Mouse (Mus musculus) forebrain, embryonic 13.5 days (tissue): ENCODE results near the gene Kyat3. TPM values are rescaled to one million over a fixed set of nuclear protein-coding genes. Genes with fewer than 3 reads are reported as not detected.
"Not testable (repeated sequence)": the region's sequence is repeated elsewhere in the genome, so short reads cannot be mapped to it uniquely, and the experiment has no call there.

ENCODE experiments used
- ATAC-seq: fragments of 200-750 bp; cut with Nextera tagmentation; 2 replicates; pipeline ENCODE4 v1.8.0; 2017
- H3K27ac ChIP-seq: fragments of 300-500 bp; sonication (generic); 2 replicates; pipeline ENCODE4 v1.5.1; 2015; ENCODE audit warnings: inconsistent platforms, mild to moderate bottlenecking, moderate library complexity
- H3K27me3 ChIP-seq: fragments of 300-500 bp; sonication (generic); 2 replicates; pipeline ENCODE4 v1.6.1; 2015; ENCODE audit warnings: mild to moderate bottlenecking, inconsistent platforms
- H3K36me3 ChIP-seq: fragments of 300-500 bp; sonication (generic); 2 replicates; pipeline ENCODE4 v1.6.1; 2015; ENCODE audit warnings: mild to moderate bottlenecking, inconsistent platforms; ENCODE audit not compliant: poor library complexity, severe bottlenecking
- H3K4me1 ChIP-seq: fragments of 300-500 bp; sonication (generic); 2 replicates; pipeline ENCODE4 v1.6.1; 2015; ENCODE audit warnings: inconsistent platforms
- H3K4me2 ChIP-seq: fragments of 300-500 bp; sonication (generic); 2 replicates; pipeline ENCODE4 v1.6.1; 2015; ENCODE audit warnings: inconsistent platforms, mild to moderate bottlenecking, moderate library complexity
- H3K4me3 ChIP-seq: fragments of 300-500 bp; sonication (generic); 2 replicates; pipeline ENCODE4 v1.5.1; 2015; ENCODE audit warnings: mild to moderate bottlenecking, inconsistent platforms
- H3K9ac ChIP-seq: fragments of 300-500 bp; sonication (generic); 2 replicates; pipeline ENCODE4 v1.6.1; 2015; ENCODE audit warnings: mild to moderate bottlenecking, inconsistent platforms
- H3K9me3 ChIP-seq: fragments of 300-500 bp; sonication (generic); replicated peaks from 2 replicates; pipeline ENCODE4 v1.6.1; 2016; ENCODE audit warnings: inconsistent platforms
- WGBS: fragments of 180-500 bp; shearing (Covaris S2); methylation state at CpG from one replicate; pipeline ENCODE4 v1.1.7; 2015; 5-methylcytosine and 5-hydroxymethylcytosine counted together
- polyA plus RNA-seq: library from polyadenylated mRNA; unstranded; fragments of >200 nt; fragmentation: Nextera tagmentation; extraction: Ambion mirVana; gene quantifications from 2 replicates; pipeline ENCODE4 v1.2.1, GENCODE M21; 2015

The Kyat3 gene
- polyA plus RNA-seq, 1 experiment from 2014 or later = 6.9 TPM

DNA sequence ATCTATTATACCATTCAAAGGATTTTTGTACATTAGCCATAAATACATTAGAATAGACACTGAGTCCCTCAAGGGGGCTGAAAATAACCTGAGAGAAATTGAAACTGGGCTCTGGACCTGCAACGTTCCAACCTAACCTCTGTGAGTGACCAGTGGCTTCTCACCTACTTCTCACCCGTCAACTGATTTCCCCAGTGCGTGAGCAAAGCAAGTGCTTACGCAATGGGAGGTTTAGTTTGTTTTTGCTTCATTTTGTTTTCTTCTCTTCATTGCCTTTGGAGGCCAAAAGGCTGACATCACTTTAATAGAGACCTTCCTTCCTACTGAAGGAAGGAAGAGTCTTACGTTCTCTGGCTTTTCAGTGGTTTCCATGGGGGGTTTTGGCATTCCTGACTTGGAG lies 10.5 kb downstream of the Kyat3 start:
- peaks cover 10% of the 10 kb centered on the region; the same call in 1 of the 2 replicates for H3K9me3 ChIP-seq
- no peak overlapping the region for H3K4me2 ChIP-seq
- H3K4me1 ChIP-seq = no peaks in the 10 kb centered on the region
- no peak overlapping the region for H3K9ac ChIP-seq
- ATAC-seq = no peak
- no peak overlapping the region for H3K27ac ChIP-seq
- 93% methylated on average over 5 of the region's 5 CpGs for WGBS
- H3K36me3 ChIP-seq = no peaks in the 10 kb centered on the region
- no peak overlapping the region for H3K4me3 ChIP-seq
- H3K27me3 ChIP-seq = no peaks in the 10 kb centered on the region

- 94% methylated on average over 18 of the region's 18 CpGs for WGBS
- H3K27me3 ChIP-seq, H3K4me1 ChIP-seq, H3K4me3 ChIP-seq, H3K9ac ChIP-seq, H3K27ac ChIP-seq, H3K4me2 ChIP-seq, H3K36me3 ChIP-seq, ATAC-seq: not testable (repeated sequence)
- H3K9me3 ChIP-seq = peaks cover 10% of the 10 kb centered on the region; the same call in 1 of the 2 replicates
These were observed 11.7 kb downstream of the Kyat3 start for GRCm38 (mm10) chr3:142712401-142713040.

DNA sequence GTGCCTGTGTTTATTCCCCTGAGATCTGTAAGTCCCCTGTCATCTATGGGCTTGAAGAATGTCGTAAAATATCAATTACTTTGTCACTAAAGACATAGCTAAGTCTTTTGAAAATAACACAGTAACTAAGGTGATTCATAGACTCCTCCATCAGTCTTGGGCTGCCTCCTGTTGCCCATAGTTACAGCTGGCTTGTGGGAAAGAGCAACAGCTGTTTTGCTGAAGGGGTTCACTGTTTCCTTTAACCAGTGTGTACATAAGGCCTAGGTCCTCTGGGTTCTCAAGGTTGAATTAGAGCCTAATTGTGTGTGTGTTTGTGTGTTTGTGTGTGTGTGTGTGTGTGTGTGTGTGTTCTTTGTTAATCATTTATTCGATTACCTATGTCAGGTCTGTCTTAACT lies 24.6 kb downstream of the Kyat3 start:
- no peaks in the 10 kb centered on the region for H3K36me3 ChIP-seq
- no peak for ATAC-seq
- no peak overlapping the region for H3K9ac ChIP-seq
- H3K4me1 ChIP-seq = no peaks in the 10 kb centered on the region
- H3K4me3 ChIP-seq = no peak overlapping the region
- 77% methylated on average over 2 of the region's 2 CpGs for WGBS
- H3K4me2 ChIP-seq = no peak overlapping the region
- no peaks in the 10 kb centered on the region for H3K27me3 ChIP-seq
- H3K27ac ChIP-seq = no peak overlapping the region
- H3K9me3 ChIP-seq = no peaks in the 10 kb centered on the region

GRCm38 (mm10) chr3:142725969-142726672 lies 25.3 kb downstream of the Kyat3 start:
- no peak overlapping the region for H3K9ac ChIP-seq
- no peaks in the 10 kb centered on the region for H3K36me3 ChIP-seq
- H3K4me2 ChIP-seq = no peak overlapping the region
- H3K27me3 ChIP-seq = no peaks in the 10 kb centered on the region
- H3K27ac ChIP-seq = no peak overlapping the region
- no peaks in the 10 kb centered on the region for H3K4me1 ChIP-seq
- no peak overlapping the region for H3K4me3 ChIP-seq
- no peak for ATAC-seq
- 87% methylated on average over 22 of the region's 22 CpGs for WGBS
- no peaks in the 10 kb centered on the region for H3K9me3 ChIP-seq

DNA sequence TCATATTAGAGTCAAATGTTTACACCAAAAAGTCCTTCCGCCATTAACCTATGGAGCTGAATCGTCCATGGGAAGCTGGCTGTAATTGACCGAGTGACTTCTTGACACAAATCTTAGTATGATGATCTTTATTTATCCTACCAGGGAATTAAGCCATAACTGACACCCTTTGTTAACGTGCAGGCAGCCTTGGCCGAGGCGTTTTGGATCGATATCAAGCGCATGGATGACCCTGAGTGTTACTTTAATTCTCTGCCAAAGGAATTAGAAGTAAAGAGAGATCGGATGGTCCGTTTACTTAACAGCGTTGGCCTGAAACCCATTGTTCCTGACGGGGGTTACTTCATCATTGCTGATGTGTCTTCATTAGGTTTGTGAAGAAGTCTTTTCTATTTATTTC lies 33.4 kb downstream of the Kyat3 start:
- no peaks in the 10 kb centered on the region for H3K36me3 ChIP-seq
- no peak overlapping the region for H3K9ac ChIP-seq
- no peaks in the 10 kb centered on the region for H3K4me1 ChIP-seq
- H3K27me3 ChIP-seq = no peaks in the 10 kb centered on the region
- 86% methylated on average over 12 of the region's 12 CpGs for WGBS
- no peak overlapping the region for H3K4me3 ChIP-seq
- H3K9me3 ChIP-seq = no peaks in the 10 kb centered on the region
- ATAC-seq = no peak
- H3K4me2 ChIP-seq = no peak overlapping the region
- H3K27ac ChIP-seq = no peak overlapping the region

DNA sequence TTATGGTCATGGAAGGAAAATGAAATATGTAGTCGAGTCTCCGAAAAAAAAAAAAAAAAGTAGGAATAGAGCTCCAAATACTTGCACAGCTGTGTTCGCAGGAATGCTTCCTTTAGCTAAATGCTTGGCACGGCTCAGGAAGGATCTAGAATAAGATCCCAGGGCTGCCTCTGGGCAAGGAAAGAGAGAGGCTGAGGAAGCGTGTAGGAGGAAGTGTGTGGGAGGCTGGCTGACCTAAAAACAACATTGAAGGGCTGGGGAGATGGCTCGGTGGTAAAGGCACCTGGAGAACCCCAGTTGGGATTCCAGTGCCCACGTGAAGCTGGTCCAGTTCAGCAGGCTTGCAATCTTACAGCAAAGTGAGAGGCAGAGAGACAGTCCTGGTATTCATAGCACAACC lies 40.0 kb downstream of the Kyat3 start:
- no peak overlapping the region for H3K4me3 ChIP-seq
- no peak overlapping the region for H3K4me2 ChIP-seq
- H3K27ac ChIP-seq = no peak overlapping the region
- no peaks in the 10 kb centered on the region for H3K36me3 ChIP-seq
- no peak for ATAC-seq
- H3K4me1 ChIP-seq = no peaks in the 10 kb centered on the region
- no peak overlapping the region for H3K9ac ChIP-seq
- 88% methylated on average over 7 of the region's 7 CpGs for WGBS
- no peaks in the 10 kb centered on the region for H3K9me3 ChIP-seq
- no peaks in the 10 kb centered on the region for H3K27me3 ChIP-seq

- H3K27ac ChIP-seq = no peak overlapping the region
- no peak overlapping the region for H3K9ac ChIP-seq
- H3K27me3 ChIP-seq = no peaks in the 10 kb centered on the region
- no peaks in the 10 kb centered on the region for H3K4me1 ChIP-seq
- WGBS = 62% methylated on average over 21 of the region's 21 CpGs
- no peak overlapping the region for H3K4me3 ChIP-seq
- H3K36me3 ChIP-seq = no peaks in the 10 kb centered on the region
- ATAC-seq = peak; percentile 58
- no peak overlapping the region for H3K4me2 ChIP-seq
- H3K9me3 ChIP-seq = no peaks in the 10 kb centered on the region
These were observed 43.4 kb downstream of the Kyat3 start for GRCm38 (mm10) chr3:142743973-142744898.

DNA sequence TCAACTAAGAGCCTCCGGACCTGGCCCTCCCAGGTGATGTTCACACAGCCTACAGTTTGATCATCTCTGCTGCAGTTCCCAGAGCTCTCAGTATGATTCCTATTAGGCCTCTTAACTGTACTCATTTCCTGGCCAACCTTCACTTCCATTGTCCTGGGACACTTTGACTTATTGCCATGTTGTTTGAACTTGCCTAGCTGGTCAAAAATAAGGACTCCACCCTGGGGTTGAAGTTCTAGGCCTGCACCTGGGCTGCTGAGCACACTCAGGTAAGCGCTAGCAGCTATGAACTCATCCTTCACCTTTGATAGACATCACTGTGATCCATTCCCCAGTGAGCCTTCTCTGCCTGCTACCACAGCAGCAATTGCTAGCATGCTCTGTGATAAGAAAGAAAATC lies 44.2 kb downstream of the Kyat3 start:
- no peak overlapping the region for H3K9ac ChIP-seq
- no peak overlapping the region for H3K27ac ChIP-seq
- no peaks in the 10 kb centered on the region for H3K27me3 ChIP-seq
- no peaks in the 10 kb centered on the region for H3K4me1 ChIP-seq
- H3K36me3 ChIP-seq = no peaks in the 10 kb centered on the region
- no peak overlapping the region for H3K4me2 ChIP-seq
- WGBS = 96% methylated on average over 2 of the region's 2 CpGs
- H3K9me3 ChIP-seq = no peaks in the 10 kb centered on the region
- H3K4me3 ChIP-seq = no peak overlapping the region
- ATAC-seq = no peak

- WGBS = 93% methylated on average over 7 of the region's 7 CpGs
- Histone ChIP-seq H3K4me2 (no peak overlapping the region), H3K4me3 (no peak overlapping the region), H3K9me3 (no peaks in the 10 kb centered on the region), H3K4me1 (no peaks in the 10 kb centered on the region), H3K27me3 (no peaks in the 10 kb centered on the region), H3K36me3 (no peaks in the 10 kb centered on the region), H3K9ac (no peak overlapping the region), H3K27ac (no peak overlapping the region)
- no peak for ATAC-seq
These were observed 46.8 kb downstream of the Kyat3 start for GRCm38 (mm10) chr3:142747673-142748072.

DNA sequence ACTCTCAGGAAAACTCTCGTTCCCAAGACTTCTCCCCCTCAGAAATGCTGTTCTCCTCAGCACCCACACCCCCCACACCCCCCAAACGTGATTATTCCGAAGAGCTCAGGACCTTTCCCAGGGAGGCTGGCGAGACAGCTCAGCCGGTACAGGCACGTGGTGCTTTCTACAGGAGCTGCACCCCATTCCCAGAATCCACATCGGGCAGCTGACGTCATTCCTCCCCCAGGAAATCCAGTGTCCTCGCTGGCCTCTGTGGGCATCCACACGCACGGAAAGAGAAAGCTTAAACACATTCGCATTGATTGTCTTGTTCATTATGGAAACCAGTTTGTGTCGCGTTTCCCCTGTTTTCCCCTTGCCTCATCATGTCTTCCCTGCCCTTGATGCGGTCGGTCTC lies 48.3 kb downstream of the Kyat3 start:
- 85% methylated on average over 16 of the region's 16 CpGs for WGBS
- H3K4me1 ChIP-seq = no peaks in the 10 kb centered on the region
- no peak overlapping the region for H3K27ac ChIP-seq
- H3K4me3 ChIP-seq = no peak overlapping the region
- H3K9me3 ChIP-seq = no peaks in the 10 kb centered on the region
- no peak for ATAC-seq
- no peaks in the 10 kb centered on the region for H3K36me3 ChIP-seq
- H3K4me2 ChIP-seq = no peak overlapping the region
- H3K27me3 ChIP-seq = no peaks in the 10 kb centered on the region
- no peak overlapping the region for H3K9ac ChIP-seq

DNA sequence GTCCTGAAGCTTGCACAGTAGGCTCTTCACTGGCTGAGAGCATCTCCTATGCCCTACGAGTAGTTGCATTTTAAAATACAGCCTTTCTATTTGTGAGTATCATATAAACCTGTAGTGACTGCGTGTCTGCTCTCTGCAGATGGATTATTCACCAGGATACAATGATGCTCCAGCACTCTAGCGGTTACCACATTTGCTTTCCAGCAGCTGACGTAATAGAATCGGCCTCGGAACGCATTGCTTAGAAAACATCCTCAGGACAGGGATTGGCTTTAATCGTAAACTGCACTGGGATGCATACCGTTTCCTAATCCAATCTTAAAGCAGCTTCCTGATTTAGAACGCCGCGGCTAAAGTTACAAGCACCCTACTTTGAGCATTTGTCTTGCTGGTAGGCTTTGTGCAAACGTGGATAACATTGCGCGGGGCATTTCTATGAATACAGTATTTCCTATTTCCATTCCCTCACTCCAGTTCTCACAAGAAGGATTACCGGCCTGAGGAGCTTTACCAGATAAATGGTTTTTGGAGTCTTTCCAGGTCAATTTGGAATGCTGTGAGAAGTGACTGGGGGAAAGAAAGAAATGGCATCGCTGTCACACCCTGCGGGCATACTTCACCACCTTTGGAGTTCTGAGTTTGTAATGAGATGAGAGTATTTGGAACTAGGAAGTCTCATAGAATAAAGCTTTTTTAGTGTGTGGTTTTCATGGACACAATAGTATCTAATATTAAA lies 54.4 kb downstream of the Kyat3 start:
- Histone ChIP-seq H3K4me1 (no peaks in the 10 kb centered on the region), H3K27me3 (no peaks in the 10 kb centered on the region), H3K4me2 (no peak overlapping the region), H3K27ac (no peak overlapping the region), H3K9me3 (no peaks in the 10 kb centered on the region), H3K36me3 (no peaks in the 10 kb centered on the region), H3K9ac (no peak overlapping the region), H3K4me3 (no peak overlapping the region)
- ATAC-seq = no peak
- 82% methylated on average over 18 of the region's 18 CpGs for WGBS

- no peak overlapping the region for H3K27ac ChIP-seq
- 77% methylated on average over 12 of the region's 12 CpGs for WGBS
- H3K27me3 ChIP-seq = no peaks in the 10 kb centered on the region
- H3K9ac ChIP-seq = no peak overlapping the region
- H3K4me2 ChIP-seq = no peak overlapping the region
- no peaks in the 10 kb centered on the region for H3K4me1 ChIP-seq
- no peaks in the 10 kb centered on the region for H3K36me3 ChIP-seq
- H3K9me3 ChIP-seq = no peaks in the 10 kb centered on the region
- ATAC-seq = no peak
- no peak overlapping the region for H3K4me3 ChIP-seq
These were observed 57.0 kb downstream of the Kyat3 start for GRCm38 (mm10) chr3:142757841-142758240.
